Mouse (Mus musculus) liver, embryonic 12.5 days (tissue): Measurements from ENCODE around the gene Lrch3. TPM values are rescaled to one million over a fixed set of nuclear protein-coding genes. Genes with fewer than 3 reads are reported as not detected.
"Not testable (repeated sequence)": the region's sequence is repeated elsewhere in the genome, so short reads cannot be mapped to it uniquely, and the experiment has no call there.

Experiments
- ATAC-seq: fragments of 200-750 bp; cut with Nextera tagmentation; 2 replicates; pipeline ENCODE4 v1.8.0; 2017; ENCODE audit warnings: moderate number of reproducible peaks, mild to moderate bottlenecking, moderate library complexity
- H3K27ac ChIP-seq: fragments of 300-500 bp; sonication (generic); 2 replicates; pipeline ENCODE4 v1.5.1; 2016; ENCODE audit warnings: mild to moderate bottlenecking
- H3K27me3 ChIP-seq: fragments of 300-500 bp; sonication (generic); replicated peaks from 2 replicates; pipeline ENCODE4 v1.6.1; 2016; ENCODE audit warnings: mild to moderate bottlenecking, moderate library complexity
- H3K36me3 ChIP-seq: fragments of 300-500 bp; sonication (generic); 2 replicates; pipeline ENCODE4 v1.6.1; 2016; ENCODE audit warnings: mild to moderate bottlenecking, moderate library complexity
- H3K4me1 ChIP-seq: fragments of 300-500 bp; sonication (generic); 2 replicates; pipeline ENCODE4 v1.6.1; 2016
- H3K4me2 ChIP-seq: fragments of 300-500 bp; sonication (generic); 2 replicates; pipeline ENCODE4 v1.6.1; 2016; ENCODE audit warnings: mild to moderate bottlenecking, moderate library complexity
- H3K4me3 ChIP-seq: fragments of 300-500 bp; sonication (generic); 2 replicates; pipeline ENCODE4 v1.5.1; 2016; ENCODE audit warnings: mild to moderate bottlenecking, moderate library complexity
- H3K9ac ChIP-seq: fragments of 300-500 bp; sonication (generic); 2 replicates; pipeline ENCODE4 v1.6.1; 2016; ENCODE audit warnings: mild to moderate bottlenecking, moderate library complexity
- H3K9me3 ChIP-seq: fragments of 300-500 bp; sonication (generic); replicated peaks from 2 replicates; pipeline ENCODE4 v1.6.1; 2016; ENCODE audit warnings: mild to moderate bottlenecking, moderate library complexity
- WGBS: fragments of 180-500 bp; shearing (Covaris S2); methylation state at CpG from one replicate; pipeline ENCODE4 v1.1.7; 2016; ENCODE audit not compliant: insufficient replicate concordance; 5-methylcytosine and 5-hydroxymethylcytosine counted together
- polyA plus RNA-seq: library from polyadenylated mRNA; unstranded; fragments of >200 nt; fragmentation: Nextera tagmentation; extraction: Ambion mirVana; gene quantifications from 2 replicates; pipeline ENCODE4 v1.2.1, GENCODE M21; 2016

The Lrch3 gene
- polyA plus RNA-seq, 1 experiment from 2014 or later, result 9.9 TPM

DNA sequence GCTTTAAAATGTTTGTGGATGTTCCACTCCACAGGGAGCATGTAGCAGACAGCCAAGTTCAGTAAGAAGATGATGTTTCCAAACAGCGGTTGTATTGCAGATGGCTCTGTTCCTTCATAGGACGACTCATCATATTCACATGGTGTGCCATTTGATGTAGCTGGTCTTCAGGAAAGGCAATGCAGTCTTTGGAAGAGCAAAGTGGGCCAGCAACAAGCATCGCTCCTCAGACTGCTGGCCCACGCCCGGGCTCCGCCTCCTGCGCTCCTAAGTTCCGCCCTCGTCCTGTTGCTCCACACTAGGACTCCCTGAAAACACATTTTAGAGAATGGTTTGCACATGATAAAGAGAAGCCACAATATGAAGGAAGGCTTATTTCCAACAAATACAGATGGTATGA, 12.7 kb downstream of the Lrch3 start:
- H3K9me3 ChIP-seq, H3K4me1 ChIP-seq, H3K27me3 ChIP-seq, ATAC-seq, H3K27ac ChIP-seq, H3K9ac ChIP-seq, H3K4me2 ChIP-seq, H3K4me3 ChIP-seq: not testable (repeated sequence)
- WGBS, result 88% methylated on average over 9 of the region's 9 CpGs
- peaks cover 21% of the 10 kb centered on the region for H3K36me3 ChIP-seq

DNA sequence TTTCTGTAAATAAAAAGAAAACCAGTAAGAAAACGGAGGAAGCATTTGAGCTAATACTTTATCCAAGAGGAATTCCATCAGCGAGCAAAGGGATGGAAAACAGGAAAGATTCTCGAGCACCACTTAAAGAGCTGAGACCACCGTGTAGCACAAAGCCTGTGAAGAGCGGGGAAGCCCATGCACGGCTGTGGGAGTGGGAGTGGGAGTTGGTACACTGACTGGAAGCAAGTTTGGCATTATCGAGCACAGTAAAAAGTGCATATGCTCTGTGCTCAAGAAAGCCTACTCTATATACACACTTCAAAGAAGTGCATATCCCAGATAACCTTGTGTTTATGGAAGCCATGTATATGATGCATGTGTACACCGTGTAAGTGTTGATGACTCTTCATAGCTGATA, 13.1 kb downstream of the Lrch3 start:
- H3K4me3 ChIP-seq, result no peak overlapping the region
- no peaks in the 10 kb centered on the region for H3K9me3 ChIP-seq
- 84% methylated on average over 8 of the region's 8 CpGs for WGBS
- no peaks in the 10 kb centered on the region for H3K27me3 ChIP-seq
- H3K4me2 ChIP-seq, result no peak overlapping the region
- no peak overlapping the region for H3K9ac ChIP-seq
- no peak overlapping the region for H3K27ac ChIP-seq
- H3K4me1 ChIP-seq, result no peaks in the 10 kb centered on the region
- H3K36me3 ChIP-seq, result peaks cover 21% of the 10 kb centered on the region
- no peak for ATAC-seq

DNA sequence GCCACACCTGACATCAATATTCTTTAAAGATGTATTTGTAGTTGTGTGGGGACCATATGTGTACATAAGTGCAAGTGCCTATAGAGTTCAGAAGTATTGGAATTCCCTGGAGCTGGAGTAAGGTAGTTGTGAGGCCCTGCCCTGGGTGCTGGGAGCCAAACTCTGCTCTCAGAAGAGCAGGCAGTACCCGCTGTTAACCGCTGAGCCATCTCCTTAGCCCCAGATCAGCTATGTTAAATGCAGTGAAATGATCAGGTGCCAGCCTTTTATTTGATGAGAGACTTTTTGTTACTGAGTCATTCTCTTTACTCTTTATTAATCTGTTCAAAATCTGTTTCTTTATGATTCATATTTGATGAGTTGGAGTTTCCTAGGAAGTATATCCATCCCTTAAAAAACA, 16.0 kb downstream of the Lrch3 start:
- H3K4me3 ChIP-seq, result no peak overlapping the region
- 0 out of 2 replicates have a peak overlapping the region, but pooled peaks have one; percentile 4 for H3K27ac ChIP-seq
- H3K4me1 ChIP-seq, result no peaks in the 10 kb centered on the region
- H3K9me3 ChIP-seq, result no peaks in the 10 kb centered on the region
- H3K4me2 ChIP-seq, result no peak overlapping the region
- no peaks in the 10 kb centered on the region for H3K27me3 ChIP-seq
- WGBS, result 64% methylated on average over 2 of the region's 2 CpGs
- peaks cover 7% of the 10 kb centered on the region for H3K36me3 ChIP-seq
- no peak for ATAC-seq
- H3K9ac ChIP-seq, result no peak overlapping the region

DNA sequence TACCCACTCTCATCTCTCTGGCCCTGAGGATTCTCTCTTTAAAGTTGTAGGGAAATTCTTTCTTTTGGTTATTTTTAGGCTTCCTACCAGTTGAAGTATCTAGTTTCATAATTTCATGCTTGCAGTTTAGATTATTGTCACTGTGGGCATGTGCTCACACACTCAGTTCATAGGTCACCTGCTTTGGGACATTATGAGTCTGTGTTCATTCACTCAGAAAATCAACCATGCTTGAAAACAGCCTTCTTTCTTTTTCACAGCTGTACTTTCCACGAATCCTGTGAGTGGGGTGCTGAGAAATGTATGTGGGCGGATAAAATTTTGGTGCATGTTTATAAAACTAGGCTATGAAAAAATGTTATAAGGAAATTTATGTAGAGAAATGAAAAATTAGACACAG, 20.6 kb downstream of the Lrch3 start:
- H3K4me3 ChIP-seq, result no peak overlapping the region
- H3K9me3 ChIP-seq, result no peaks in the 10 kb centered on the region
- H3K27me3 ChIP-seq, result no peaks in the 10 kb centered on the region
- WGBS, result 81% methylated on average over 2 of the region's 2 CpGs
- peaks cover 13% of the 10 kb centered on the region for H3K4me1 ChIP-seq
- H3K4me2 ChIP-seq, result no peak overlapping the region
- no peaks in the 10 kb centered on the region for H3K36me3 ChIP-seq
- H3K27ac ChIP-seq, result no peak overlapping the region
- ATAC-seq, result no peak
- H3K9ac ChIP-seq, result no peak overlapping the region

DNA sequence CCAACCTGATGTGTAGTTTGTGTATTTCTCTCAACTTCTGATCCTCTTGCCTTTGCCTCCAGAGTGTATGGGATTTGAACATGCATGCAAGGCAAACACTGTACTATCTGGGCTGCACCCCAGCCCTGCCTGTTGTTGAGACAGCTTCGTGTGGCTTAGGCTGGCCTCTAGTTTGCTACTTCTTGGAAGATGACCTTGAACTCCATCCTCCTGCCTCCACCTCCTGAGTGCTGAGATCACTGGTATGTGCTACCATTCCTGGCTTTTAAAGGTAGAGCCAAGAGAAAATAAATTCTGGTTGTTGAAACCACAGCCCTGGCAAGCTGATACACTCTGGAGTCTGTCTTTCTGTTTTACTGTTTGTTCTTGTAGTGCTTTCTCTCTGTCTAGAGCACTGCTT, 21.2 kb downstream of the Lrch3 start:
- no peak overlapping the region for H3K27ac ChIP-seq
- H3K27me3 ChIP-seq, result no peaks in the 10 kb centered on the region
- H3K4me3 ChIP-seq, result no peak overlapping the region
- H3K36me3 ChIP-seq, result no peaks in the 10 kb centered on the region
- H3K4me2 ChIP-seq, result no peak overlapping the region
- H3K4me1 ChIP-seq, result peaks cover 13% of the 10 kb centered on the region
- no peaks in the 10 kb centered on the region for H3K9me3 ChIP-seq
- ATAC-seq, result no peak
- 51% methylated on average over 1 of the region's 1 CpGs for WGBS
- H3K9ac ChIP-seq, result no peak overlapping the region

DNA sequence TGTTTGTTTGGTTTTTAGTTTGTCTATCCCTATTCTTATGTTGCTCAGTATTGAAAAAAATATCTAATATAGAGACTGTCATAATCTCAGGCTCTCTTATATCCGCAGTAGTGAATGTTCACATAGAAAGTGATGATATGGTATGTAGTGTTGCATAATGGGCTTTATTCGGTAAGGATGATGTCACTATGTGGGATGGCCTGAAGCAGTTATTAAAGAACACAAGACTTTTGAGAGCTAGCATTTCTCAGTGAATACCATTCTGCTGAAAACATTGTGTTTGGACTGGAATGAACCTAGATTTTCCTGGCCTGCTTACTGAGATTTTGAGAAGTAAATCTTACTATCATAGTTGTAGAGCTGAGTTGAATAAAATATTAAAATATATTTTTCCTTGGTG, 23.5 kb downstream of the Lrch3 start:
- Histone ChIP-seq H3K4me3 (no peak overlapping the region), H3K9me3 (no peaks in the 10 kb centered on the region; the same call in 1 of the 2 replicates), H3K9ac (no peak overlapping the region), H3K27me3 (no peaks in the 10 kb centered on the region), H3K36me3 (0 out of 2 replicates have a peak, but pooled peaks cover 4% of the 10 kb centered on the region), H3K4me1 (peaks cover 13% of the 10 kb centered on the region), H3K4me2 (no peak overlapping the region), H3K27ac (no peak overlapping the region)
- no peak for ATAC-seq
- WGBS, result 83% methylated on average over 2 of the region's 2 CpGs

DNA sequence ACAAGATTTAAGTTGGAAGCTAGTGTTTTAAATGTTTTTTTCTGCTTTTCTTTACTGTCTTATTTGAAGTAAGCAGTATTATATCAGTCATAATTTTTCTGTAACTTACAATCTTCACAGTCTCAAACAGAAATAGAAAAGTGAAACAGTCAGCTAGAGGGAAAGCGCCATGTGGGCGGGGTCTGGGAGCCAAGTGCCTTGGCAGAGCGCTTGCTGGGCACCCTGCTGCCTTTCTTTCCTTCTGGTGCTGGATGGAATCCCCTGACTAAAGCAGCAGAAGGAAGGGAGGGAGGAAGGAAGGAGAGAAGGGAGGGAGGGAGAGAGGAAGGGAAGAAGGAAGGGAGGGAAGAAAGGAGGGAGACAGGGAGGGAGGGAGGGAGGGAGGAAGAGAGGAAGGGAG, 25.4 kb downstream of the Lrch3 start:
- H3K27me3 ChIP-seq, H3K36me3 ChIP-seq, H3K9me3 ChIP-seq, H3K9ac ChIP-seq, H3K4me2 ChIP-seq, H3K27ac ChIP-seq, ATAC-seq, H3K4me3 ChIP-seq: not testable (repeated sequence)
- 62% methylated on average over 3 of the region's 3 CpGs for WGBS
- H3K4me1 ChIP-seq, result peaks cover 13% of the 10 kb centered on the region

DNA sequence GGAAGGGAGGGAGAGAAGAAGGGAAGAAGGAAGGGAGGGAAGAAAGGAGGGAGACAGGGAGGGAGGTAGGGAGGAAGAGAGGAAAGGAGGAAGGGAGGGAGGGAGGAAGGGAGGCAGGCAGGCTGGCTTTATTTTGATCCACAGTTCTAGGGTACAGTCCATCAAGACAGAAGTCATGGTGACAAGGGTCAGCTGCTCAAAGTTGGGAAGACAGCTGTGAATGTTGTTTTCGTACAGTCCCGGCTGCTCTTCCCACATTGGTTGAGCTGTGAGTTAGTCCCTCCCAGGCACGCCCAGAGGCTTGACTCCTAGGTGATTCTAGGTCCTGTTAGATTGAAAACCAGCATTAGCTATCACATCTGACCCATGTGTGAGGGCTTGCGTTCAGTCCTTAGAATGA, 25.8 kb downstream of the Lrch3 start:
- H3K4me1 ChIP-seq, result peaks cover 13% of the 10 kb centered on the region
- not testable (repeated sequence) for H3K9ac ChIP-seq, H3K4me3 ChIP-seq, H3K4me2 ChIP-seq, ATAC-seq, H3K36me3 ChIP-seq, H3K9me3 ChIP-seq, H3K27ac ChIP-seq, H3K27me3 ChIP-seq
- WGBS, result 87% methylated on average over 4 of the region's 4 CpGs

DNA sequence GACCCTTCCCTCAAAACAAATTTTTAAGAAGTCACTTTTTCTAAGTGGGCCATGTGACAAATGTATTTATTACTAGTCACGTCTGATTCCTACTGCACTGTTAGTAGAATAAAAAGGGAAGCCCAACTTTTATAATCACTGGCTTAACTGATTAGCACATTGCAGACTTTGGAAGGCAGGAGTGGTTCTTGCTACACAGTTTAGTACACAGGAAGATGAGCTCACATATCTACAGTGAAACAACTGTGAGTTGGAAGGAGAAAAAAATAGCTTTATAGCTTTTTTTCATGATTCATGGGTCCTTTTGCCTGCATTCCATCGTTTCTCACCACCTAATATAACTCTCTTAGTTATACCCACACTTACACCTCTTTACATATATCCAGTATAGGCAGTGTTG, 27.3 kb downstream of the Lrch3 start:
- ATAC-seq, H3K36me3 ChIP-seq, H3K4me1 ChIP-seq, H3K9ac ChIP-seq, H3K9me3 ChIP-seq, H3K4me2 ChIP-seq, H3K27ac ChIP-seq, H3K4me3 ChIP-seq, H3K27me3 ChIP-seq: not testable (repeated sequence)
- 66% methylated on average over 2 of the region's 2 CpGs for WGBS

DNA sequence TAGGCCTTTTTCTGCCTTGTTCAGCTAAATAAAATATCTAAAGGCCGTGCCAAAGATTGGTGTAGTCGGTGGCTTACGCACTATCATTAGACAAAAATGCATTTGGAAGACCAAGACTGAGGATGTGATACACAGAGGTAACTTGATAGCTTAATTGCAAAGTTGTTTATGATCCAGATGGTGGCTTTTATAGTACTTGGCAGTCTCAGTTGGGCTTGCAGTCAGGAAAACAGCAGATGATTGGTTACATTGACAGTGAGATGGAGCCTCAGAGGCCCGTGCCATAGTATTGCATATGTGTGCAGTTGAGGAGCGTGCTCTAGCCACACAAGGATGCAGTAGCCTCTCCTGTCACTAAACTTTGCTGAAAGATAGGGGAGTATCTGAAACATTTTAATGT, 28.8 kb downstream of the Lrch3 start:
- Histone ChIP-seq H3K4me2 (no peak overlapping the region), H3K9me3 (no peaks in the 10 kb centered on the region; the same call in 1 of the 2 replicates), H3K36me3 (0 out of 2 replicates have a peak, but pooled peaks cover 4% of the 10 kb centered on the region), H3K4me3 (no peak overlapping the region), H3K27ac (no peak overlapping the region), H3K27me3 (no peaks in the 10 kb centered on the region), H3K4me1 (no peaks in the 10 kb centered on the region; the same call in 1 of the 2 replicates), H3K9ac (no peak overlapping the region)
- no peak for ATAC-seq
- WGBS, result 87% methylated on average over 5 of the region's 5 CpGs

DNA sequence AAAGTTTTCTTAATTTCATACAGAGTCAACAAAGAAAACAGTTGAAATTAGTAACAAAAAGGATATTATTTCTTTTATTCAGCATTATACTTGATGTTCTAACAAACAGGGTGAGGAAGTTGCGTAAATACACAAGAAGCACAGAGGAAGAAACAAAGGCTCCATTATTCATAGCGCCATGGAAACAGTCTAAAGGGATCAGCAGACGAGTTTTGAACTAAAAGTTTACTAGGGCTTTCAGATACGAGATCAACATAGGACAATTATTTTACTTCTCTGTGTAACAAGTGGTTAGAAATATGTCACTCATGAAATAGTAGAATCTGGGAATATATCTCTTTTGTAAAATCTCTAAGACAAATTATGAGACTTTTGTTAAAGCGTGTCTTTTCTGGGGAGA, 31.5 kb downstream of the Lrch3 start:
- H3K4me1 ChIP-seq, result no peaks in the 10 kb centered on the region
- WGBS, result 82% methylated on average over 5 of the region's 5 CpGs
- H3K36me3 ChIP-seq, result 0 out of 2 replicates have a peak, but pooled peaks cover 4% of the 10 kb centered on the region
- H3K9ac ChIP-seq, result no peak overlapping the region
- no peak overlapping the region for H3K27ac ChIP-seq
- no peak for ATAC-seq
- H3K27me3 ChIP-seq, result no peaks in the 10 kb centered on the region
- no peak overlapping the region for H3K4me3 ChIP-seq
- H3K9me3 ChIP-seq, result no peaks in the 10 kb centered on the region; the same call in 1 of the 2 replicates
- no peak overlapping the region for H3K4me2 ChIP-seq

DNA sequence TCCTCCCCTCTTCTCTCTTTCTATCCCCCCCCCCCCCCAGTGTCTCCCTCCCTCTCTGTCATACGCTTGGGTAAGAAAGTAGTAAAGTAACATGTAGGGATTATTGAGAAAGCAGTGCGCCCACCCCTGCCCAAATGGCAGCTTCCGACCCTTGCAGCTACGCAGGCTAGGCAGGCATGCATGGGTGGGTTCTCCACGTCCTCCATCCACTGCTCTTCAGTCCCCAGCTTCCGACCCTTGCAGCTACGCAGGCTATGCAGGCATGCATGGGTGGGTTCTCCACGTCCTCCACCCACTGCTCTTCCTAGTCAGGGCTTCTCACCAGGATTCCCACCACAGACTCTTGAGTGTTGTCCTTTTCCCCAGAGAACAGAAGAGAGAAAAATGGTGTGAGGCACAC, 34.1 kb downstream of the Lrch3 start:
- H3K36me3 ChIP-seq, result peaks cover 7% of the 10 kb centered on the region
- no peak overlapping the region for H3K27ac ChIP-seq
- H3K4me2 ChIP-seq, result no peak overlapping the region
- H3K4me3 ChIP-seq, result no peak overlapping the region
- no peak overlapping the region for H3K9ac ChIP-seq
- no peaks in the 10 kb centered on the region for H3K9me3 ChIP-seq
- 86% methylated on average over 8 of the region's 8 CpGs for WGBS
- ATAC-seq, result no peak
- no peaks in the 10 kb centered on the region for H3K27me3 ChIP-seq
- no peaks in the 10 kb centered on the region for H3K4me1 ChIP-seq

DNA sequence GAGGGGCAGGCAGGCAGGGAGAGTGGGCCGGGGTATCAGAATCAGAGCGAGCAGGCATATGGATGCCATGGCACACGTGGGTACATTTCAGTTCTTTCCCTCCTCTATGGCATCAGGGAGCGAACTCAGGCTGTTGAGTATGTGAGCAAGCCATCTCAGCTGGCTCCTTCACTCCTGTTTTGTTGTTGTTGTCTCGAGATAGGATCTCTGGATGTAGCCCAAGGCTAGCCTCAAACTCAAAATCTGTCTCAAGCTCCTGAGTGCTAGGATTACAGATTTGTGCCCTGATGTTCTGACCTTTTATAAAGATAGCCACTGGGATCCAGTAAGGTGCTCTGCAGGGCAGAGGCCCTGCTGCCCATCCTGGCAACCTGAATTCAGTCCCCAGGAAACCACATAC, 34.8 kb downstream of the Lrch3 start:
- no peaks in the 10 kb centered on the region for H3K27me3 ChIP-seq
- H3K4me3 ChIP-seq, result no peak overlapping the region
- H3K4me2 ChIP-seq, result no peak overlapping the region
- ATAC-seq, result no peak
- H3K36me3 ChIP-seq, result peaks cover 7% of the 10 kb centered on the region
- no peaks in the 10 kb centered on the region for H3K9me3 ChIP-seq
- 78% methylated on average over 5 of the region's 5 CpGs for WGBS
- H3K27ac ChIP-seq, result no peak overlapping the region
- no peaks in the 10 kb centered on the region for H3K4me1 ChIP-seq
- H3K9ac ChIP-seq, result no peak overlapping the region
